Mouse (Mus musculus) layer of hippocampus, adult 11-12 months (tissue): ENCODE results near the gene Pakap.

Experiments used
- DNase-seq: peaks from one replicate; pipeline ENCODE4 v3.0.0; 2022; ENCODE audit warnings: low spot score

Pakap gene

GRCm38 (mm10) chr4:57672996-57673906, 105.3 kb downstream of the Pakap start:
- DNase-seq = peak; percentile 82

- no peak for DNase-seq
Observed at GRCm38 (mm10) chr4:57674351-57674750, 106.4 kb downstream of the Pakap start.

- DNase-seq = no peak
Observed at GRCm38 (mm10) chr4:57675387-57675786, 107.4 kb downstream of the Pakap start.

GRCm38 (mm10) chr4:57677916-57678315, 109.9 kb downstream of the Pakap start:
- DNase-seq = no peak

GRCm38 (mm10) chr4:57678991-57679457, 111.0 kb downstream of the Pakap start:
- no peak for DNase-seq

- DNase-seq = no peak
Observed at GRCm38 (mm10) chr4:57680186-57680585, 112.2 kb downstream of the Pakap start.

GRCm38 (mm10) chr4:57681511-57681910, 113.5 kb downstream of the Pakap start:
- DNase-seq = no peak

- DNase-seq = no peak
Observed at GRCm38 (mm10) chr4:57682341-57682740, 114.4 kb downstream of the Pakap start.

GRCm38 (mm10) chr4:57682944-57683343, 115.0 kb downstream of the Pakap start:
- peak; percentile 30 for DNase-seq

GRCm38 (mm10) chr4:57684676-57685215, 116.8 kb downstream of the Pakap start:
- no peak for DNase-seq

- DNase-seq = no peak
Observed at GRCm38 (mm10) chr4:57686736-57687135, 118.8 kb downstream of the Pakap start.

- no peak for DNase-seq
Observed at GRCm38 (mm10) chr4:57687583-57687982, 119.6 kb downstream of the Pakap start.

- DNase-seq = no peak
Observed at GRCm38 (mm10) chr4:57688131-57688530, 120.2 kb downstream of the Pakap start.

- DNase-seq = no peak
Observed at GRCm38 (mm10) chr4:57690001-57690400, 122.0 kb downstream of the Pakap start.

GRCm38 (mm10) chr4:57690805-57691204, 122.8 kb downstream of the Pakap start:
- DNase-seq = no peak

- DNase-seq = no peak
Observed at GRCm38 (mm10) chr4:57694356-57695136, 126.6 kb downstream of the Pakap start.

- DNase-seq = no peak
Observed at GRCm38 (mm10) chr4:57696955-57697354, 129.0 kb downstream of the Pakap start.

GRCm38 (mm10) chr4:57697918-57698611, 130.1 kb downstream of the Pakap start:
- peak; percentile 21 for DNase-seq

- no peak for DNase-seq
Observed at GRCm38 (mm10) chr4:57701576-57701975, 133.6 kb downstream of the Pakap start.

GRCm38 (mm10) chr4:57703574-57704470, 135.8 kb downstream of the Pakap start:
- no peak for DNase-seq

GRCm38 (mm10) chr4:57704575-57704974, 136.6 kb downstream of the Pakap start:
- no peak for DNase-seq
